Mouse (Mus musculus): ENCODE measurements around the gene Ptpn3.

DNA sequence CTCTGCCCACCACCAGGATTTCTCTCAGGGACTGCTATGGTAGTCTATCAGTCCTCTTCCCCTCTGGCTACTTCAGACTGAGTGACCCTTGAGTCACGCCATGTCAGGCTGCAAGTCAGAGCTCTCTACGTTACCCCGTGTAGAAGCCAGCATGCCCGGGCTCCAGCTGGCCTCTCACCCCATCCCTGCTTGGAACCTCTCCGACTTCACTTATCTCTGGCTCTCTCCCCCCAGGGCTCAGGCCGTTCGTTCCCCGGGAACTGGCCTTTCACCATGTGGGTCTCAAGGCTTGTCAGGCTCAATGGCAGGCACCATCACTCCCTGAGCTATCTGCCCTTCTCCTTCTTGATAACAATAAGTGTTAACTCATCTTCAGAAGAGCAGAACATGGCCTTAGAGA, 33.3 kb downstream of the Ptpn3 start:
- TF ChIP-seq POLR2A (IDR thresholded peaks at IDR 0.05; ENCODE audit: borderline replicate concordance, control insufficient read depth, low read depth, low read length) (no peak), CTCF (IDR thresholded peaks at IDR 0.05; ENCODE audit: control insufficient read depth, insufficient read depth, low read length) (no peak)
